Mouse (Mus musculus): ENCODE results near the gene Fam129a. TPM values are rescaled to one million over a fixed set of nuclear protein-coding genes. Genes with fewer than 3 reads are reported as not detected.

Gene Fam129a
- total and polyA plus RNA-seq, 2 experiments from 2014 or later = 0.75 to 2.9 TPM

- H3K9ac ChIP-seq = no peak overlapping the region
- no peak for ATAC-seq
- H3K27me3 ChIP-seq (ENCODE audit: insufficient read depth, low read length) = no peaks in the 10 kb centered on the region
- no peaks in the 10 kb centered on the region for H3K9me3 ChIP-seq (ENCODE audit: low read length)
- DNase-seq = no peak
- no peak overlapping the region for H3K4me3 ChIP-seq (ENCODE audit: low read depth, low read length)
- TF ChIP-seq CTCF (IDR thresholded peaks at IDR 0.05; ENCODE audit: low read depth) = no peak
- WGBS = 91% methylated on average over 3 of the region's 3 CpGs
- H3K4me2 ChIP-seq (ENCODE audit: low read depth) = no peak overlapping the region
- 0 out of 2 replicates have a peak, but pooled peaks cover 4% of the 10 kb centered on the region for H3K4me1 ChIP-seq (ENCODE audit: insufficient read depth)
- no peak overlapping the region for H3K27ac ChIP-seq (ENCODE audit: low read depth, low read length)
- H3K36me3 ChIP-seq (ENCODE audit: insufficient read depth) = no peaks in the 10 kb centered on the region
These were observed 65.7 kb downstream of the Fam129a start for GRCm38 (mm10) chr1:151636637-151637036.

- ATAC-seq = no peak
- no peak for DNase-seq
- no peaks in the 10 kb centered on the region for H3K36me3 ChIP-seq (ENCODE audit: insufficient read depth)
- no peak for TF ChIP-seq CTCF (IDR thresholded peaks at IDR 0.05; ENCODE audit: low read depth)
- H3K27me3 ChIP-seq (ENCODE audit: insufficient read depth, low read length) = no peaks in the 10 kb centered on the region
- H3K4me1 ChIP-seq (ENCODE audit: insufficient read depth) = no peaks in the 10 kb centered on the region
- H3K9ac ChIP-seq = no peak overlapping the region
- 92% methylated on average over 9 of the region's 9 CpGs for WGBS
- H3K4me2 ChIP-seq (ENCODE audit: low read depth) = no peak overlapping the region
- no peak overlapping the region for H3K27ac ChIP-seq (ENCODE audit: low read depth, low read length)
- no peaks in the 10 kb centered on the region for H3K9me3 ChIP-seq (ENCODE audit: low read length)
- H3K4me3 ChIP-seq (ENCODE audit: low read depth, low read length) = no peak overlapping the region
These were observed 66.5 kb downstream of the Fam129a start for GRCm38 (mm10) chr1:151637351-151637922.

DNA sequence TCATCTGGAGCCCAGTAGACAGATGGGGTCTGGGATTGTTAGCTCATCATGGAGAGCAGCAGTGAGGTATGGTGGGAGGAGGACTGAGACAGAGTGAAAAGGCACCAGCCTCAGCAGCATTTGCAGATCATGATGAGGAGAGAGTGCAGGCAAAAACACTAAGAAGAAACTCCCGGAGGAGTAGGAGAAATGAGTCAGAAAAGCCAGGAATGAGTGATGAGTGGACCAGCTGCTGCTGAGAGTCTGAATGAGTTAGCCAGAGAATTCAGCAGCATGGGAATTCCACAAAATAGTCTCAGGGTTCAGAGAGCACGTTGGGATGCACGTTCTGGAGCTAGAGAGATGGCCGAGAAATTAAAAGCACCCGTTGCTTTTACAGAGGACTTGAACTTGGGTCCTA lies 67.4 kb downstream of the Fam129a start:
- no peak for TF ChIP-seq CTCF (IDR thresholded peaks at IDR 0.05; ENCODE audit: low read depth)
- ATAC-seq = no peak

DNA sequence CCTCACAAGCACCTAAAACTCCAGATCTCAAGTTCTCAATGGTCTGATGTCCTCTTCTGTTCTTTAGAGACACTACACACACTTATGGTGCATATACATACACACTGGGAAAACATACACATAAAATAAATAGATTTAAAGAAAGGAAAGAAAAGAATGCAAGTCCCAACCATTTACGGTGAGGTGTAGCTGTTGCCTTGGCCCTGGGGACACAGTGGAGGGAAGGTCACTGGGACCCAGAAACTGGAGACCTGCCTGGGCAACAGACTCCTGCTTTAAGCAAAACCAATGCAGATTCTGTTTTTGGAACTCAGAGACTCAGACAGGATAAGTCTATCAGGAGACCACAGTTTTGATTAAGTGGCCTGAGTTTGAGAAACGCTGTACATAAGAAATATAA lies 67.8 kb downstream of the Fam129a start:
- ATAC-seq = no peak
- Histone ChIP-seq H3K4me1 (ENCODE audit: insufficient read depth) (no peaks in the 10 kb centered on the region), H3K27ac (ENCODE audit: low read depth, low read length) (no peak overlapping the region), H3K9me3 (ENCODE audit: low read length) (no peaks in the 10 kb centered on the region), H3K36me3 (ENCODE audit: insufficient read depth) (no peaks in the 10 kb centered on the region), H3K4me2 (ENCODE audit: low read depth) (no peak overlapping the region), H3K27me3 (ENCODE audit: insufficient read depth, low read length) (no peaks in the 10 kb centered on the region), H3K9ac (no peak overlapping the region), H3K4me3 (ENCODE audit: low read depth, low read length) (no peak overlapping the region)
- WGBS = 95% methylated on average over 2 of the region's 2 CpGs
- TF ChIP-seq CTCF (IDR thresholded peaks at IDR 0.05; ENCODE audit: low read depth) = no peak
- no peak for DNase-seq

More for the DNA sequence above, 67.4 kb downstream of the Fam129a start:
- no peak overlapping the region for H3K4me3 ChIP-seq (ENCODE audit: low read depth, low read length)
- H3K4me1 ChIP-seq (ENCODE audit: insufficient read depth) = no peaks in the 10 kb centered on the region
- H3K27ac ChIP-seq (ENCODE audit: low read depth, low read length) = no peak overlapping the region
- no peaks in the 10 kb centered on the region for H3K27me3 ChIP-seq (ENCODE audit: insufficient read depth, low read length)
- 88% methylated on average over 5 of the region's 5 CpGs for WGBS
- no peak overlapping the region for H3K9ac ChIP-seq
- no peaks in the 10 kb centered on the region for H3K9me3 ChIP-seq (ENCODE audit: low read length)
- H3K36me3 ChIP-seq (ENCODE audit: insufficient read depth) = no peaks in the 10 kb centered on the region
- no peak overlapping the region for H3K4me2 ChIP-seq (ENCODE audit: low read depth)
- DNase-seq = no peak

DNA sequence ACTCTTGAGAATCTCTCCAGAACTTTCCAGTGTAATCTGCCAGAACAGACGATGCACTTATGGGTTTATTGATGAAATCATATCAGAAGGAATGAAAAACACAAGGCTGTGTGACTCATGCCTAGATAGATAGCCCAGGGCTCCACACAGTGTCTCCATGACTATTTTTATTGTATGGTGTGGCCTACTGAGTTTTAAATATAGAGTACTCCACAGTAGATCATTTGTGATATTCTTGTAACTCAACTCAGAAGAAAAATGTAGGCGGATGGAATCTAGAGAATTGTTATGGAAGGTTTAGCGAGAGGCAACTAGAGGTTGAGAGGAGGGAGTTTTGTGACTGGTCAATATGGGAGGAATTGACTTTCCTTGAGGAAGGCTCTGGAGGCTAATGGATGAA lies 75.4 kb downstream of the Fam129a start:
- WGBS = 88% methylated on average over 3 of the region's 3 CpGs

GRCm38 (mm10) chr1:151648099-151648498 lies 77.1 kb downstream of the Fam129a start:
- 97% methylated on average over 4 of the region's 4 CpGs for WGBS

More for the DNA sequence above, 75.4 kb downstream of the Fam129a start:
- H3K27ac ChIP-seq (ENCODE audit: low read depth, low read length) = no peak overlapping the region
- no peaks in the 10 kb centered on the region for H3K9me3 ChIP-seq (ENCODE audit: low read length)
- no peak for ATAC-seq
- H3K36me3 ChIP-seq (ENCODE audit: insufficient read depth) = no peaks in the 10 kb centered on the region
- TF ChIP-seq CTCF (IDR thresholded peaks at IDR 0.05; ENCODE audit: low read depth) = no peak
- H3K4me2 ChIP-seq (ENCODE audit: low read depth) = no peak overlapping the region
- H3K27me3 ChIP-seq (ENCODE audit: insufficient read depth, low read length) = no peaks in the 10 kb centered on the region
- no peak overlapping the region for H3K9ac ChIP-seq
- DNase-seq = no peak
- H3K4me3 ChIP-seq (ENCODE audit: low read depth, low read length) = no peak overlapping the region
- H3K4me1 ChIP-seq (ENCODE audit: insufficient read depth) = no peaks in the 10 kb centered on the region

DNA sequence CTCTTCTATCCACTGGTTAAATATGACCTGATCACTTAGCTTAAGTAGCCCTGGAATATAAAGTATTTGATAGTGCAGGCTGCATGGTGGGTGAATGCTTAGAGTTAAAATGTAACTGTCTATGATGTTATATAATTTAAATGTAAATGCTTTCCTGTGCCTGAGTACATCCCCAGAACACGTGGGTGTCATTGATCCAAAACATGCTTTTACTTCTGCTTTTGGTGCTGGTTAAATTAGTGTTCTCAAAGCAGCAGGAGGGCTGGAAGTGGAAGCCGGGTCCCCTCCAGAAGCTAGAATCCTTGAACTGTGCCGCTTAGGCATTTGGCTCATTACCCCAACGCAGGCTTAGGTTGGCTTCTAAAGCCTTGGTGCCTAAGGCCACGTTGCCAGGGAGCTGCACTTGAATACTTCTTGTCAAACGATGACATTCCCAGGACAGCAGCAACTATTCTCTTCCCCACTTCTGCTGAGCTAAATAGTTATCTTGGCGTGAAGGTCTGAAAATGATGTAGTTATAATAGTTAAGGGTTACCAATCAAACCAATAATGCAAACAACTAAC lies 86.1 kb downstream of the Fam129a start:
- no peaks in the 10 kb centered on the region for H3K4me1 ChIP-seq (ENCODE audit: insufficient read depth)
- no peaks in the 10 kb centered on the region for H3K27me3 ChIP-seq (ENCODE audit: insufficient read depth, low read length)
- H3K4me3 ChIP-seq (ENCODE audit: low read depth, low read length) = no peak overlapping the region
- DNase-seq (no peak), ATAC-seq (no peak)
- H3K4me2 ChIP-seq (ENCODE audit: low read depth) = no peak overlapping the region
- no peaks in the 10 kb centered on the region for H3K36me3 ChIP-seq (ENCODE audit: insufficient read depth)
- H3K9me3 ChIP-seq (ENCODE audit: low read length) = no peaks in the 10 kb centered on the region
- H3K27ac ChIP-seq (ENCODE audit: low read depth, low read length) = no peak overlapping the region
- TF ChIP-seq CTCF (IDR thresholded peaks at IDR 0.05; ENCODE audit: low read depth) = no peak
- H3K9ac ChIP-seq = no peak overlapping the region
- WGBS = 24% methylated on average over 7 of the region's 7 CpGs

More at GRCm38 (mm10) chr1:151648099-151648498, 77.1 kb downstream of the Fam129a start:
- no peaks in the 10 kb centered on the region for H3K27me3 ChIP-seq (ENCODE audit: insufficient read depth, low read length)
- H3K4me3 ChIP-seq (ENCODE audit: low read depth, low read length) = no peak overlapping the region
- TF ChIP-seq CTCF (IDR thresholded peaks at IDR 0.05; ENCODE audit: low read depth) = 0 out of 2 replicates have a peak, but pooled peaks have one; percentile 3
- no peak for ATAC-seq
- no peak overlapping the region for H3K27ac ChIP-seq (ENCODE audit: low read depth, low read length)
- no peaks in the 10 kb centered on the region for H3K4me1 ChIP-seq (ENCODE audit: insufficient read depth)
- no peaks in the 10 kb centered on the region for H3K36me3 ChIP-seq (ENCODE audit: insufficient read depth)
- H3K9ac ChIP-seq = no peak overlapping the region
- no peak overlapping the region for H3K4me2 ChIP-seq (ENCODE audit: low read depth)
- H3K9me3 ChIP-seq (ENCODE audit: low read length) = no peaks in the 10 kb centered on the region
- no peak for DNase-seq

All from forebrain, postnatal 0 days (tissue).